Mouse (Mus musculus) cerebellum, postnatal 10 days (tissue): ENCODE data around the gene Krtap15.

Experiments
- DNase-seq, 2 experiments: peaks; one replicate each; pipeline ENCODE4 v3.0.0; 2021; ENCODE audit warnings: mixed read lengths in 2 of 2

The Krtap15 gene

GRCm38 (mm10) chr16:88820066-88820465, at the start of gene Krtap15:
Krtap15 (plus strand) TSS chr16:88820215.
- peak; percentile 43 to 69 for DNase-seq

- no peak for DNase-seq
Measured at GRCm38 (mm10) chr16:88774106-88774505, 45.9 kb upstream of the Krtap15 start, which contains the start of gene 2310057N15Rik. 2310057N15Rik (minus strand) TSS chr16:88774206.

- DNase-seq, result no peak
Measured at GRCm38 (mm10) chr16:88777596-88777995, 42.4 kb upstream of the Krtap15 start, which contains the start of gene Gm5965. Gm5965 (plus strand) TSS chr16:88777896.

GRCm38 (mm10) chr16:88786786-88787185, 33.2 kb upstream of the Krtap15 start:
- peak; percentile 78 to 87 for DNase-seq

GRCm38 (mm10) chr16:88811827-88812226, 8.2 kb upstream of the Krtap15 start, which contains the start of gene Gm20741:
Gm20741 (minus strand) TSS chr16:88812220.
- peak; percentile 72 to 83 for DNase-seq

- peak; percentile 45 to 56 for DNase-seq
Measured at GRCm38 (mm10) chr16:88823736-88824135, 3.7 kb downstream of the Krtap15 start.

- peak; percentile 25 to 33 for DNase-seq
Measured at GRCm38 (mm10) chr16:88826095-88826652, 6.2 kb downstream of the Krtap15 start, which contains the start of gene Krtap14. Krtap14 (minus strand) TSS chr16:88826145.

GRCm38 (mm10) chr16:88826978-88827377, 7.0 kb downstream of the Krtap15 start:
- no peak for DNase-seq

- DNase-seq, result no peak
Measured at GRCm38 (mm10) chr16:88847363-88847762, 27.3 kb downstream of the Krtap15 start.

GRCm38 (mm10) chr16:88848558-88848957, 28.5 kb downstream of the Krtap15 start:
- DNase-seq, result no peak

- peak; percentile 56 to 59 for DNase-seq
Measured at GRCm38 (mm10) chr16:88851450-88851849, 31.4 kb downstream of the Krtap15 start.

- no peak for DNase-seq
Measured at GRCm38 (mm10) chr16:88864887-88865407, 44.9 kb downstream of the Krtap15 start.

GRCm38 (mm10) chr16:88869311-88869710, 49.3 kb downstream of the Krtap15 start, which contains the start of gene Krtap19-1:
Krtap19-1 (minus strand) TSS chr16:88869411.
- DNase-seq, result no peak

GRCm38 (mm10) chr16:88874169-88874568, 54.2 kb downstream of the Krtap15 start, which contains the start of gene Krtap19-2:
Krtap19-2 (minus strand) TSS chr16:88874269.
- DNase-seq, result no peak

- DNase-seq, result no peak
Measured at GRCm38 (mm10) chr16:88877938-88878337, 57.9 kb downstream of the Krtap15 start, which contains the start of gene Krtap19-3. Krtap19-3 (minus strand) TSS chr16:88878038.
